Mouse (Mus musculus) liver, embryonic 11.5 days (tissue): ENCODE measurements around the gene Tulp3. TPM values are rescaled to one million over a fixed set of nuclear protein-coding genes. Genes with fewer than 3 reads are reported as not detected.
A peak's percentile ranks its signal among the peaks of the same experiment; 100 is the strongest.

Source experiments
- ATAC-seq: fragments of 200-750 bp; cut with Nextera tagmentation; replicated peaks from 2 replicates; pipeline ENCODE4 v1.8.0; 2017; ENCODE audit warnings: moderate number of reproducible peaks, mild to moderate bottlenecking, moderate TSS enrichment, moderate library complexity; ENCODE audit not compliant: low FRiP score
- DNase-seq: peaks from one replicate; pipeline ENCODE4 v3.0.0-alpha.2; 2017; ENCODE audit warnings: low spot score
- H3K27ac ChIP-seq: fragments of 300-500 bp; sonication (generic); 2 replicates; pipeline ENCODE4 v1.5.1; 2014; ENCODE audit warnings: mild to moderate bottlenecking, low read depth, low read length, control low read depth
- H3K27me3 ChIP-seq: fragments of 300-500 bp; sonication (generic); replicated peaks from 2 replicates; pipeline ENCODE4 v1.6.1; 2014; ENCODE audit warnings: low read length, mixed read lengths; ENCODE audit not compliant: control insufficient read depth, insufficient read depth
- H3K36me3 ChIP-seq: fragments of 300-500 bp; sonication (generic); 2 replicates; pipeline ENCODE4 v1.6.1; 2014; ENCODE audit warnings: mild to moderate bottlenecking, low read length, moderate library complexity, mixed read lengths; ENCODE audit not compliant: control insufficient read depth, insufficient read depth
- H3K4me1 ChIP-seq: fragments of 300-500 bp; sonication (generic); replicated peaks from 2 replicates; pipeline ENCODE4 v1.6.1; 2014; ENCODE audit warnings: low read length, mixed read lengths; ENCODE audit not compliant: control insufficient read depth, insufficient read depth
- H3K4me2 ChIP-seq: fragments of 300-500 bp; sonication (generic); 2 replicates; pipeline ENCODE4 v1.6.1; 2014; ENCODE audit warnings: mild to moderate bottlenecking, control low read depth, moderate library complexity
- H3K4me3 ChIP-seq: fragments of 300-500 bp; sonication (generic); 2 replicates; pipeline ENCODE4 v1.5.1; 2014; ENCODE audit warnings: low read depth, low read length, control low read depth
- H3K9ac ChIP-seq: fragments of 300-500 bp; sonication (generic); 2 replicates; pipeline ENCODE4 v1.6.1; 2014; ENCODE audit warnings: low read depth, low read length, control low read depth
- H3K9me3 ChIP-seq: fragments of 300-500 bp; sonication (generic); 2 replicates; pipeline ENCODE4 v1.6.1; 2016; ENCODE audit warnings: low read length, inconsistent platforms, mixed read lengths; ENCODE audit not compliant: control insufficient read depth
- WGBS: fragments of 180-500 bp; shearing (Covaris S2); extraction: QIAGEN DNeasy Blood & Tissue Kit; methylation state at CpG from one replicate; pipeline ENCODE4 v1.1.7; 2014; 5-methylcytosine and 5-hydroxymethylcytosine counted together
- polyA plus RNA-seq: library from polyadenylated mRNA; unstranded; fragments of >200 nt; fragmentation: Nextera tagmentation; extraction: Ambion mirVana; gene quantifications from 2 replicates; pipeline ENCODE4 v1.2.1, GENCODE M21; 2014

Tulp3 gene
- polyA plus RNA-seq, 1 experiment from 2014 or later: 10.1 TPM

- DNase-seq: peak; percentile 73
- H3K27ac ChIP-seq: peak overlapping the region; percentile 95
Measured at GRCm38 (mm10) chr6:128363007-128363825, 7.6 kb upstream of the Tulp3 start.

GRCm38 (mm10) chr6:128362381-128363006, 6.8 kb upstream of the Tulp3 start, which contains the start of the genes Rhno1 and Foxm1:
Rhno1 (minus strand) TSS chr6:128362911.
Foxm1 (plus strand) TSS chr6:128362967.
- under 1% methylated on average over 59 of the region's 76 CpGs for WGBS
- peaks cover 28% of the 10 kb centered on the region for H3K36me3 ChIP-seq
- H3K4me1 ChIP-seq: peaks cover 10% of the 10 kb centered on the region
- ATAC-seq (peak; percentile 86), DNase-seq (peak; percentile 86)
- no peaks in the 10 kb centered on the region for H3K9me3 ChIP-seq
- H3K27me3 ChIP-seq: no peaks in the 10 kb centered on the region
- peak within 1 kb of the TSS; percentile 97 for H3K4me3 ChIP-seq
- H3K27ac ChIP-seq: peak within 1 kb of the TSS; percentile 95
- H3K9ac ChIP-seq: peak within 1 kb of the TSS; percentile 93
- peak within 1 kb of the TSS; percentile 64 for H3K4me2 ChIP-seq

More at GRCm38 (mm10) chr6:128363007-128363825, 7.6 kb upstream of the Tulp3 start:
- Histone ChIP-seq H3K4me1 (peaks cover 10% of the 10 kb centered on the region), H3K27me3 (no peaks in the 10 kb centered on the region), H3K36me3 (peaks cover 23% of the 10 kb centered on the region), H3K4me2 (peak overlapping the region; percentile 64), H3K9me3 (no peaks in the 10 kb centered on the region), H3K9ac (peak overlapping the region; percentile 93), H3K4me3 (peak overlapping the region; percentile 97)
- peak; percentile 53 for ATAC-seq
- 2% methylated on average over 40 of the region's 46 CpGs for WGBS

- H3K4me2 ChIP-seq: peak overlapping the region; percentile 64
- peak overlapping the region; percentile 95 for H3K27ac ChIP-seq
- H3K9me3 ChIP-seq: no peaks in the 10 kb centered on the region
- H3K4me3 ChIP-seq: peak overlapping the region; percentile 97
- peaks cover 10% of the 10 kb centered on the region for H3K4me1 ChIP-seq
- peak overlapping the region; percentile 93 for H3K9ac ChIP-seq
- WGBS: 16% methylated on average over 9 of the region's 9 CpGs
- ATAC-seq (no peak), DNase-seq (no peak)
- H3K27me3 ChIP-seq: no peaks in the 10 kb centered on the region
- peaks cover 26% of the 10 kb centered on the region for H3K36me3 ChIP-seq
Measured at GRCm38 (mm10) chr6:128361901-128362300, 6.2 kb upstream of the Tulp3 start.

DNA sequence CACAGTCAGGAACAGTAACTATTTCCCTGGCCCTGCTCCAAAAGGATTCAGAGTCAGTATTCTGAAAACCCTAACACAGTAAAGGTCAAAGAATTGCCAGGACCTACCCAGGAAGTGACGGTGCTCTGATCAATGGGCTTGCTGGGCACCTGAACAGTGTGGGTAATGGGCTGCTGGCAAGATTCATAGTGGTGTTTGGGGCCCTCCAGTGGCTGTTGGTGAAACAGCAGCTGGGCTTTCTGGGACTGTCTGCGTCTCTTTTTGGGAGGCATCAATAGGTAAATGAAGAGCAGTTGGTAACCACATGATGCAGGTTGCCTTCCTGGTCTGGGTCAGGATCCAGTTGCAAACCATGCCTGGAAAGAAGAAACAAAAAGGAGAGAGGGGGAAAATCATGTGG, 3.3 kb upstream of the Tulp3 start:
- H3K36me3 ChIP-seq: peaks cover 17% of the 10 kb centered on the region
- peaks cover 14% of the 10 kb centered on the region for H3K4me1 ChIP-seq
- DNase-seq (no peak), ATAC-seq (no peak)
- H3K9ac ChIP-seq: no peak overlapping the region
- H3K4me3 ChIP-seq: no peak overlapping the region
- H3K27me3 ChIP-seq: no peaks in the 10 kb centered on the region
- no peak overlapping the region for H3K27ac ChIP-seq
- H3K9me3 ChIP-seq: no peaks in the 10 kb centered on the region
- H3K4me2 ChIP-seq: no peak overlapping the region
- 42% methylated on average over 2 of the region's 2 CpGs for WGBS

DNA sequence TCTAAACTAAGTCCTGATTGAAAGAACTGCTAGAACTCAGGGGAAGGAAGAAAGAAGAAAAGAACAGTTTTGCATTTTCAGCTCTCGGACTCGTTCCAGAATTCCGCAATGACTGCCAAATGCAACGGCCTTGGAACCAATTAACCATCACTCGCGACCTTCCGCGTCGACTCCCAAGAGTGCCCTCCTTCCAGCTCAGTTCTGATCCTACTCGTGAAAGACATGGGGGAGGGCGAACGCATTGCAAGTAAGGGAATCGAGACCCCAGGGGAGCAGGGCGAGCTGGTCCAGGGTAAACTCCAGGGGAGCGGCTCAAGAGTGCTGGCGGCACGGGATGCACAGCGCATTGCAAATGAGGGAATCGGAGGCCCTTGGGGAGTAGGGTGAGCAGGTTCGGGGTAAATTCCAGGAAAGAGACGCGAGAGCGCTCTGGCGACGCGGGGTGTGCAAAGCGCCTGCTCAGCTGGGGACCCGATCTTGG, 410 bp downstream of the Tulp3 start:
- WGBS: under 1% methylated on average over 28 of the region's 28 CpGs
- Histone ChIP-seq H3K36me3 (peaks cover 17% of the 10 kb centered on the region), H3K4me3 (peak overlapping the region; percentile 70), H3K27me3 (no peaks in the 10 kb centered on the region), H3K4me1 (peaks cover 4% of the 10 kb centered on the region; the same call in 1 of the 2 replicates), H3K9me3 (no peaks in the 10 kb centered on the region), H3K9ac (peak overlapping the region; percentile 69), H3K4me2 (peak overlapping the region; percentile 93), H3K27ac (peak overlapping the region; percentile 33)
- DNase-seq: no peak
- ATAC-seq: peak; percentile 66

DNA sequence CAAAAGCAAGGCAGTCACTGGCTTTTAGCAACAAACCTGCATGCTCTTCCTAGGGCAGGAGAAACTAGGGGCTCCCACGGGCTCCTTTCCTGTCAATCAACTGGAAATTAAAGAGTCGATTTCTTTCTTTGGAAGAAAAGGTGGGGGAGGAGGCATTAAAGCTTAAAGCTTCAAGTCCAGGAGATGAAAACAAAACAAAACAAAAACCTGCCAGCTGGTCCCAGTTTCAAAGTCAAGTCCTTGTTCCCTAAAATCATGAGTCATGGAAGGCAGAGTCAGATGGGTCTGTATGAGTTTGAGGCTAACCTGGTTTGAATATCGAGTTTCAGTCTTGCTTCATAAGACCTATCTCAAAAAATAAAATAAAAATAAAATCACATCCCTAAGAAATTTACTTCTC, 1.5 kb downstream of the Tulp3 start:
- H3K4me3 ChIP-seq: no peak overlapping the region

GRCm38 (mm10) chr6:128349711-128350110, 5.9 kb downstream of the Tulp3 start:
- ATAC-seq: no peak
- Histone ChIP-seq H3K36me3 (no peaks in the 10 kb centered on the region), H3K4me2 (no peak overlapping the region), H3K9ac (no peak overlapping the region), H3K27ac (no peak overlapping the region), H3K4me1 (0 out of 2 replicates have a peak, but pooled peaks cover 4% of the 10 kb centered on the region), H3K27me3 (no peaks in the 10 kb centered on the region), H3K9me3 (no peaks in the 10 kb centered on the region), H3K4me3 (no peak overlapping the region)
- DNase-seq: no peak
- WGBS: 65% methylated on average over 7 of the region's 7 CpGs

More for the DNA sequence above, 1.5 kb downstream of the Tulp3 start:
- Histone ChIP-seq H3K36me3 (peaks cover 17% of the 10 kb centered on the region), H3K27ac (no peak overlapping the region), H3K27me3 (no peaks in the 10 kb centered on the region), H3K4me2 (no peak overlapping the region), H3K9me3 (no peaks in the 10 kb centered on the region), H3K9ac (no peak overlapping the region), H3K4me1 (peaks cover 4% of the 10 kb centered on the region; the same call in 1 of the 2 replicates)
- WGBS: 63% methylated on average over 3 of the region's 3 CpGs
- no peak for ATAC-seq
- no peak for DNase-seq

DNA sequence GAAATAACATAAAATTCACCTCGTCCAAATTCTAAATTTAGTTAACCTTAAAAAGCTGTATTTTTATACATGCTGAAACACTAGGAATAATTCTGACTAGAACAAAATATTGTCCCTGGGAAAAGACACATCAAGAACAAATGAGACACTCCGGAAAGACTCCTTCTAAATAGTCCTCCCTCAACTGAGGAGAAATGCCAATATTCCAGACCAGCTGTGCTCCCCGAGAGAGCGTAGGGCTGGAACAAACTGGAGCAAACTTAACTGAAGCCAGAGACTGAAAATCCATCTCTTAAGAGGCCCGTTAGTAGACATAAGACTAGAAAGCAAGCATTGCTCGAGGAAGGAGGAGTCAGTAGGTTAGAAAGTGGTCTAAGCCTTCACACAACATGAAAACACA, 8.9 kb downstream of the Tulp3 start:
- Histone ChIP-seq H3K9ac (no peak overlapping the region), H3K27me3 (no peaks in the 10 kb centered on the region), H3K4me3 (no peak overlapping the region), H3K9me3 (no peaks in the 10 kb centered on the region), H3K36me3 (peaks cover 6% of the 10 kb centered on the region; the same call in 1 of the 2 replicates), H3K4me1 (0 out of 2 replicates have a peak, but pooled peaks cover 3% of the 10 kb centered on the region), H3K4me2 (no peak overlapping the region), H3K27ac (no peak overlapping the region)
- DNase-seq: no peak
- WGBS: 88% methylated on average over 6 of the region's 6 CpGs
- ATAC-seq: no peak
